Mouse (Mus musculus) heart, adult 11 months (tissue): ENCODE data around the gene Rgs10.

Source experiments
- DNase-seq: peaks from one replicate; pipeline ENCODE4 v3.0.0; 2022

Gene Rgs10

DNA sequence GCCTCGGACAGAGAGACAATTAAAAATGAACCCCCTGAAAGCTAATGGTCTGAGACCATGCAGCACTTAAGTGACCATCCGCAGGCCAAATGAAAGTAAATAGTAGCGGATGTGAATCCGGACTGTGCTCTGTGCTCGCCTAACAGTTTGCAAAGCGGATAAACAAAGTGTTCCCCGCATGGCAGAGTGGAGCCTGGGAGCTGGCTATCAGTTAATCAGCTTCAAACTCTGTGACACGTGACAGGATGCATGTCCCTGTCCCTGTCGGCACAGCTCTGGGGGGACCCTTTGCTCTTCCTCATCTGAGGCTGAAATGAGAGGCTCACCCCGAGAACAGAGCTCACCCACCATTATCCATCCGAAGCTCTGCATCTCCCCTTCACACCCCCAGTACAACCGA, 49.2 kb downstream of the Rgs10 start:
- DNase-seq = no peak

- DNase-seq = no peak
Measured at GRCm38 (mm10) chr7:128368828-128369227, 49.7 kb downstream of the Rgs10 start.

- DNase-seq = no peak
Measured at GRCm38 (mm10) chr7:128366654-128367053, 51.9 kb downstream of the Rgs10 start.

GRCm38 (mm10) chr7:128365096-128365715, 53.4 kb downstream of the Rgs10 start:
- DNase-seq = no peak

GRCm38 (mm10) chr7:128364526-128364925, 54.0 kb downstream of the Rgs10 start:
- DNase-seq = no peak

DNA sequence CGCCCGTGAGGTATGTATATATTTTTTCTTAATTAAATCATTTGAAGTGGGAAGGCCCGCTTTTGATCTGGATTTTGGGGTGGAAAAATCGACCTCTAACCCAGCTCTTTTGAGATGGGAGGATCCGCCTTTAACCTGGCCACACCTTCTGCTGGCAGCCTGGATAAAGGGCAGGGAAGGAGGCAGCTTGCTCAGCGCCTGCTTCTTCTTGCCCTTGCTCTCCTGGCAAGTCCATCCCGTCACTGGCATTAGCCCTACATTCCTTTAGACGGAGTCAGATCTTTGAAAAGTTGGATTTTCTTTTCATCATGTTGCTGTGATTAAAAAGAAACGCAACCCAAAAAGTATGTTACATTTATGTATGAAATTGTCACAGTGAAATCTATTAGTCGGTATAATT, 54.8 kb downstream of the Rgs10 start:
- no peak for DNase-seq

GRCm38 (mm10) chr7:128362916-128363315, 55.6 kb downstream of the Rgs10 start:
- peak; percentile 80 for DNase-seq

DNA sequence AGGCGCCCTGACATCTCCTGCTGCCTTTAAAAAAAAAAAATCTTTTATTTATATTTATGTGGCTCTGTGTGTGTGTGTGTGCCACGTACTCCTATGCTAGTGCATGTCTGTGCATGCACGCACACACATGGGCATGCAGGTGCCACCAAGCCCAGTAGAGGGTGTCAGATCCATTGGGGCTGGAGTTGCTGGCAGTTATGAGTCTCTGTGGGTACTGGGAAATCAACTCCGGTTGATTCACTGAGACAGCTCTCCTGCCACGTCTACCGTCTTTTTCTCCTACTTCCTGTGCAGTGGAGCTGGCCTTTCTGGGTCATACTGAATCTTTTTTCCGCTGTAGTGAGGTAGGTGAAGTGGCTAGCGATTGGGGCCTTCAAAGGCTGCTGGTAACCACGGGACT, 58.8 kb downstream of the Rgs10 start:
- DNase-seq = peak; percentile 75

GRCm38 (mm10) chr7:128359164-128359563, 59.4 kb downstream of the Rgs10 start:
- peak; percentile 87 for DNase-seq

- peak; percentile 84 for DNase-seq
Measured at GRCm38 (mm10) chr7:128358741-128359140, 59.8 kb downstream of the Rgs10 start.

DNA sequence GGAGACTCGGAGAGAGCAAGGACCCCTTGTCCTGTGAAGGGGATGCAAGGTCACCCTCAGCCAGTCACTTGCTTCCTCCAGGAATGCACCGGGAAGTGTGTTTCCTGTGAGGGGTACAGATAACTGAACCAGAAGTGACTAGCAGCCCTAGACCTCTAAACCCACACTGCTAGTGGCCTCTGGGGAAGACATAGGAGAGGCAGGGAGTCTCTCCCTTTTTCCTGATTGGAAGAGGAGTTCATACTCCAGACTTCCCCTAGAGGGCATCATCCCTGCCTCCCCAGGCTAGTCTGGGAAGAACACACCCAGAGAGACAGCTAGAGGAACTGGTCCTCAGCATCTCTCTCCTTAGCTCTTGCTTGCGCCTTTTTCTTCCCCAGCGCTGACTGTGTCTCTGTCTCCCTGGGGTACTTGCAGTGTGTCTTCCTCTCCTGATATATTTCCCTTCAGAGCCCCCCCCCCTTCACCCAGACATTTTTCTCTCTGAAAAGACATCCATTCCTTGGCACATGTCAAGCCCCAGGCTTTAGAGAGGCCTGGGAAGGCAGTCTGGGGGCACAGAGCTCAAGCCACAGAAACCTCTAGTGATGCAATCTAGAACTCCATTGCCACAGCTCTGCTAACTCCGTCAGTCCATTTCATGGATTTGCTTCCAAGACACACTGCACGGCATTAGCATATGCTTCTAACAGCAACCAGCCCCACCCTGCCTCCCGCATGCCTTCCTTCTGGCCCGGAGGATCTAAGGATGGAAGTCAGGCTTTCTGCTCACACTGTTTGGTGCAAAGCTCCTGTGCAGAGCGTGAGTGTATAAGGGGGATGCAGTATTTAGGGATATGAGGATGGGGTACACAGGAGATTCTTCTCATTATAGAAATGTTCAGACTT, 61.4 kb downstream of the Rgs10 start:
- peak; percentile 89 for DNase-seq

GRCm38 (mm10) chr7:128355463-128355862, 63.1 kb downstream of the Rgs10 start:
- peak; percentile 54 for DNase-seq

- peak; percentile 68 for DNase-seq
Measured at GRCm38 (mm10) chr7:128352721-128353120, 65.8 kb downstream of the Rgs10 start.

- no peak for DNase-seq
Measured at GRCm38 (mm10) chr7:128351176-128351575, 67.4 kb downstream of the Rgs10 start.

- peak; percentile 80 for DNase-seq
Measured at GRCm38 (mm10) chr7:128350316-128350715, 68.2 kb downstream of the Rgs10 start.

GRCm38 (mm10) chr7:128349751-128350150, 68.8 kb downstream of the Rgs10 start:
- peak; percentile 73 for DNase-seq

DNA sequence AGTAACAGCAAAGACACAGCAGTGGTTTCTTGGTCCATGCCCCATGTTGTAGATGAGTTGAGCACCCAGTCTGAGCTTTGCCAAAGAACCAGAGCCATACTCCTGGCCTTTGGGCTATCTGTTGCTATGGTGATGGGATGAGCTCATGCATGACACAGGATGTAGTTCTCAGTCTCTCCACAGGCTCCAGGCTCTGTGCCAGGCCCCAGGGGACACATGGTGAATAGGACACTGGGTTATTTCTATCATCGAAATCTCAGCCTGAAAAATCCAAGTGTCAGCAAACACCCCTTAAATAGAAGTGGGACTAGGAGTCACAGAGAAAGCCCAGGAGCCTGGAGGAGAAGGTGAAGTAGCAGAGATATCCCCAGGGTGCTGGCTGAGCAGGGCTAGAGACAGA, 70.0 kb downstream of the Rgs10 start:
- DNase-seq = peak; percentile 97

- peak; percentile 85 for DNase-seq
Measured at GRCm38 (mm10) chr7:128346991-128347390, 71.6 kb downstream of the Rgs10 start.

- peak; percentile 75 for DNase-seq
Measured at GRCm38 (mm10) chr7:128346522-128346921, 72.0 kb downstream of the Rgs10 start.

GRCm38 (mm10) chr7:128345691-128346090, 72.9 kb downstream of the Rgs10 start:
- peak; percentile 81 for DNase-seq

- DNase-seq = peak; percentile 97
Measured at GRCm38 (mm10) chr7:128344928-128345653, 73.5 kb downstream of the Rgs10 start.

- no peak for DNase-seq
Measured at GRCm38 (mm10) chr7:128344488-128344887, 74.1 kb downstream of the Rgs10 start.

GRCm38 (mm10) chr7:128342691-128343090, 75.9 kb downstream of the Rgs10 start:
- DNase-seq = peak; percentile 59

GRCm38 (mm10) chr7:128340321-128340720, 78.2 kb downstream of the Rgs10 start:
- peak; percentile 66 for DNase-seq
